Mouse (Mus musculus): ENCODE data around the gene Hoxc4. TPM values are rescaled to one million over a fixed set of nuclear protein-coding genes. Genes with fewer than 3 reads are reported as not detected.
A peak's percentile ranks its signal among the peaks of the same experiment; 100 is the strongest.

The Hoxc4 gene
- polyA plus RNA-seq, 1 experiment from 2014 or later = 1.7 TPM

DNA sequence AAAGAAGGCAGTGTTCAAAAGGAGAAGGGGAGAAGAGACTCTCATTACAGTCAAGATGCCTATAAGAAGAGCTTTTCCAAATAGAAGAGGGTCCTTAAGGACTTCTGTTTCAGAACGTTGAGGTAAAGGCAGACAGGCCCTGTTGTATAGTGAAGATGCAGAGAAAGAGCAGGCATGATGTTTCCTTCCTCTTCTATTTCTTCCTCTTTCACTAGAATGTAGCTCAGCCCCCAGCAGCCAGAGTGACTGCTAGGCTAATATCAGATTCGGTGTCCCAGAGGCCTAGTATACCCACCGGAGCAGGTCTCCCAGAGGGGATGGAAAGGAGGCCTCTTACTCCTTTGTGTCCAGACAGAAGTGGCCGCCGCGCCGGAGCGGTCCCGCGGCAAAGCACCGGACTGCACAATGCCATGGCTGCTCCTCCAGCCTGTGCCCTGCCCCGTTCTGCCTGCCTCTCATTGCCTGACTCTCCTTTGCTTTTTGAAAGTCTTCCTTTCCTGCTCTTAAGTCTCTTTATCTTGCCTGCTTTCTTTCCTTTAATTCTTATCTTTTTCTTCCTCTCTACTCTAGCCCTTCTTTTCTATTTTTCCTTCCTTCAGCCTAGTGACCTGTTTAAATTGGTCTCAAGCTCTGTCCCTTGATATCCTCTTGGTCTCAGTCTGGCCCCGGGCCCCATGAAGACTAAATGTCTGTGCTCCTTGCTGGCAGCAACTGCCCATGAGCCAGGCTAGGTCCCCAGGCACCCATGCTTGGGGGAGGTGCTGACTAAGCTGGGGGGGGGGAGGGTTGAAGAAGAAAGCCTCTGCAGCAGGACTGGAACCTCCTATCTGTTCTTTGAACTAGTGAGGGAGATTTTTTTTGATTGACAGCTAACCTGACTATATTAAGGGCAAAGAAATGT lies 39.9 kb upstream of the Hoxc4 start:
- CTCF ChIA-PET = interaction anchor here (1.3 to 8.2 kb wide), 5 partner anchors 13 to 329 kb away, joined by 4 to 63 read pairs (median 8); partner anchors contain the start of gene Hoxc10
- no peak for ATAC-seq

DNA sequence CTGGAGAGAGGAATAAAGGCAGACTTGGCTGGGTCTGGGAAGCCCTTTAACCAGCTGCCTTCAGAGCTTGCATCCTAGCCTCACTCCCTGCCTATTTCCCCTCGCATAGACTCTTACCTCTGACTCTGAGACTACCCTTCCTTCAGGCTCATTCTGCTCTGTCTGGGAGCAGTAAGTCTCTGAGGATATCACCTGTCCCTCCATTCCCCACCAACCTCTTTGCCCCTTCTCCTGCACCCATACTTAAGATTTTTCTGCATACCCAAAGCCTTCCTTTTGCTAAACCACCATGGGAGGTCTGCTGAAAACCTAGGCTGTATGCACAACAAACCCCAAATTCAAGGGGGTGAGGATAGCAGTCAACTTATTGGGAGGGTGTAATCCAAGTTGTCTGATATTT lies 38.8 kb upstream of the Hoxc4 start:
- in situ Hi-C loops (cut with MboI; ENCODE audit: low pct_unique_long_range_greater_than_20kb) = loop anchor here (10.0 kb wide), 1 partner anchor 335 kb away; the partner anchor contains the start of gene Gpr84
- no peaks in the 10 kb centered on the region for H3K27me3 ChIP-seq
- ChIA-PET POLR2A (interaction anchor here (0.7 to 2.1 kb wide), 3 partner anchors 11 to 27 kb away, joined by 3 to 10 read pairs (median 5); partner anchors contain the start of genes Hoxc10 and Hoxc5), CTCF (interaction anchor here (1.1 to 8.2 kb wide), 6 partner anchors 14 to 349 kb away, joined by 3 to 63 read pairs (median 4); partner anchors contain the start of gene Hoxc10)
- DNase-seq (ENCODE audit: low read depth, low spot score) = no peak
- no peak for TF ChIP-seq CTCF (IDR thresholded peaks at IDR 0.05)
- no peak for ATAC-seq

More for the DNA sequence above, 39.9 kb upstream of the Hoxc4 start:
- in situ Hi-C loops (cut with MboI; ENCODE audit: low pct_unique_long_range_greater_than_20kb) = no loop called here
- DNase-seq (ENCODE audit: low read depth, low spot score) = no peak
- no peaks in the 10 kb centered on the region for H3K27me3 ChIP-seq
- no peak for TF ChIP-seq CTCF (IDR thresholded peaks at IDR 0.05)
- POLR2A ChIA-PET = interaction anchor here (0.7 to 2.1 kb wide), 3 partner anchors 9 to 28 kb away, joined by 3 to 10 read pairs (median 5); partner anchors contain the start of genes Hoxc10 and Hoxc5

DNA sequence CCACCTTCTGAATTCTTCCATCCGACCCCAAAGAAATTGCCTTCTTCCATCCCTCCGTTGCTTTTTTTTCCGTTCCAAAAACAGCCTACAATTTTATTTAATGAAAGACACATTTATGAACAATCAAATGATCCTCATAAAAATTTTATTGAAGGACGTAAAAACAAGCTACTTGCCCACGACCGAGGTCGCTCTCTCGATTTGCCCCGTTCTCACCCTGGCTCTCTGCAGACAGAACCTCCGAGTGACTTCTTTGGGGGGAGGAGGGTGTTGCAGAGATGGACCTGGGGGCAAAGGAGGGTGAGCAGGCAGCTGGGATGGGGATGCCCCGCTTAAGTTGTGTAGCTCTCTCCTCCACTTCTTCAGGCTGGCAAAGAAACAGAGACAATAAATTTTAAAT lies 38.4 kb upstream of the Hoxc4 start:
- ChIA-PET POLR2A (interaction anchor here (2.1 kb wide), 1 partner anchor 14 kb away, joined by 10 read pairs; the partner anchor contains the start of genes Hoxc10 and Hoxc5), CTCF (interaction anchor here (1.1 to 8.2 kb wide), 5 partner anchors 14 to 349 kb away, joined by 3 to 63 read pairs (median 4); partner anchors contain the start of gene Hoxc10)
- H3K27me3 ChIP-seq = no peaks in the 10 kb centered on the region
- no peak for TF ChIP-seq CTCF (IDR thresholded peaks at IDR 0.05)
- ATAC-seq (no peak), DNase-seq (ENCODE audit: low read depth, low spot score) (no peak)
- in situ Hi-C loops (cut with MboI; ENCODE audit: low pct_unique_long_range_greater_than_20kb) = loop anchor here (10.0 kb wide), 1 partner anchor 334 kb away; the partner anchor contains the start of gene Gpr84

DNA sequence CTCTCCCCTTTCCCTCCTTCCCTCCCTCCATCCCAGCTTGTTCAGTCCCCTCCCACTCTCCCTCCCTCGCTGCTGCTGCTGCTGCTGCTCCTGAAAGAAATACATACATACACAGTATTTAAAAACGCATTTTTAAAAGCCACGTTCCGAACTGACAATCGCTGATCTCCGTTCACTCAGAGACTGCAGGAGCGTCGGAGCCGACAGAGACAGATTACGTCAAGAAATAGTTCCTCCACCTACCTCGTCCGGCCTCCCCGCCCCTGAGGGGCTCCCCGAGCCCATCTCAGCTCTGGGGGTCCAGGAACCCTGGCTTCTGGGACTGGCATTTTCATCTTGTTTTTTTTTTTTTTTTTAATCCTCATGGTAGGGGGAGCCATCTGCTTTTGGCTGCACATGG lies 37.8 kb upstream of the Hoxc4 start:
- in situ Hi-C loops (cut with MboI; ENCODE audit: low pct_unique_long_range_greater_than_20kb) = loop anchor here (10.0 kb wide), 1 partner anchor 334 kb away; the partner anchor contains the start of gene Gpr84
- DNase-seq (ENCODE audit: low read depth, low spot score) (no peak), ATAC-seq (no peak)
- H3K27me3 ChIP-seq = no peaks in the 10 kb centered on the region
- no peak for TF ChIP-seq CTCF (IDR thresholded peaks at IDR 0.05)
- CTCF ChIA-PET = interaction anchor here (1.1 to 8.2 kb wide), 4 partner anchors 15 to 348 kb away, joined by 3 to 63 read pairs (median 8); partner anchors contain the start of gene Hoxc10
- POLR2A ChIA-PET = interaction anchor here (2.1 kb wide), 1 partner anchor 14 kb away, joined by 10 read pairs; the partner anchor contains the start of genes Hoxc10 and Hoxc5

DNA sequence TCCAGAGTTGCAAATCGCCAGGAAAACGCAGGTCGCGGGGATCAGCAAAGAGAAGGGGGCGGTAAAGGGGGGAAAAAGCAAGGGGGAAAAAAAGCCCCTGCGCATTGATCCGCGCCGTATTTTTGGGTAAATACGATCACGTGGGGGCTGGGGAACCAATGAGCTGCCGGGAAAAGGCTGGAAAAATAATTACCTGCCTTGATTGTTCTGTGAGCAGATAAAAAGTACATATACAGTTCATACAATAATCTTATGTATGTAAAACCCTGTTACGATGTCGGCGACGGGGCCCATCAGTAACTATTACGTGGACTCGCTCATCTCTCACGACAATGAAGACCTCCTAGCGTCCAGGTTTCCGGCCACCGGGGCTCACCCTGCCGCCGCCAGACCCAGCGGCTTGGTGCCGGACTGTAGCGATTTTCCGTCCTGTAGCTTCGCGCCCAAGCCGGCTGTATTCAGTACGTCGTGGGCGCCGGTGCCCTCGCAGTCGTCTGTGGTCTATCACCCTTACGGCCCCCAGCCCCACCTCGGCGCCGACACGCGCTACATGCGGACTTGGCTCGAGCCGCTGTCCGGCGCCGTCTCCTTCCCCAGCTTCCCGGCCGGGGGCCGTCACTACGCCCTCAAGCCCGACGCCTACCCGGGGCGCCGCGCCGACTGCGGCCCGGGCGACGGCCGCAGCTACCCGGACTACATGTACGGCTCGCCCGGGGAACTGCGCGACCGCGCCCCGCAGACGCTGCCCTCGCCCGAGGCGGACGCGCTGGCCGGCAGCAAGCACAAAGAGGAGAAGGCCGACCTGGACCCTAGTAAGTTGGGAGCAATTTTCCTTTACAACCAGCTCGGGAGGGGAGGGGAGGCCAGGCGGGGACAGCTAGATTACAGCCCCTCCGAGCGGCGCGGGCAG lies 37.1 kb upstream of the Hoxc4 start:
- peak; percentile 28 for ATAC-seq

DNA sequence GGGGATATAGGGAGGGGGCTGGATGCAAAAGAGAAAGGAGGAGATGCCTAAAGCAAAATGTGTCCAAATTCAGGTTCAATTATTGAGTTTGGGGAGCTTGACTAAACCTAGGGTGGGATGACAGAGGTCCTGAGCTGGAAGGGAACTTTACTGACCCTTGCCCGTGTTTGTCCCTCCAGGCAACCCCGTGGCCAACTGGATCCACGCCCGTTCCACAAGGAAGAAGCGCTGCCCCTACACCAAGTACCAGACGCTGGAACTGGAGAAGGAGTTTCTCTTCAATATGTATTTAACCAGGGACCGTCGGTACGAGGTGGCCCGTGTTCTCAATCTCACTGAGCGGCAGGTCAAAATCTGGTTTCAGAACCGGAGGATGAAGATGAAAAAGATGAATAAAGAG lies 35.0 kb upstream of the Hoxc4 start:
- DNase-seq (ENCODE audit: low read depth, low spot score) (no peak), ATAC-seq (no peak)
- no peaks in the 10 kb centered on the region for H3K27me3 ChIP-seq
- POLR2A ChIA-PET = no interaction called here
- no peak for TF ChIP-seq CTCF (IDR thresholded peaks at IDR 0.05)
- in situ Hi-C loops (cut with MboI; ENCODE audit: low pct_unique_long_range_greater_than_20kb) = loop anchor here (10.0 kb wide), 1 partner anchor 331 kb away; the partner anchor contains the start of gene Gpr84
- CTCF ChIA-PET = interaction anchor here (1.2 to 8.2 kb wide), 2 partner anchors 181 to 195 kb away, joined by 5 to 63 read pairs; no protein-coding TSS in a partner anchor

More for the DNA sequence above, 37.1 kb upstream of the Hoxc4 start:
- in situ Hi-C loops (cut with MboI; ENCODE audit: low pct_unique_long_range_greater_than_20kb) = loop anchor here (10.0 kb wide), 1 partner anchor 333 kb away; the partner anchor contains the start of gene Gpr84
- no peaks in the 10 kb centered on the region for H3K27me3 ChIP-seq
- DNase-seq (ENCODE audit: low read depth, low spot score) = no peak
- ChIA-PET POLR2A (interaction anchor here (1.0 kb wide), 1 partner anchor 112 kb away, joined by 3 read pairs; no protein-coding TSS in a partner anchor), CTCF (interaction anchor here (0.9 to 8.2 kb wide), 5 partner anchors 15 to 197 kb away, joined by 3 to 63 read pairs (median 3); partner anchors contain the start of gene Hoxc10)
- no peak for TF ChIP-seq CTCF (IDR thresholded peaks at IDR 0.05)

DNA sequence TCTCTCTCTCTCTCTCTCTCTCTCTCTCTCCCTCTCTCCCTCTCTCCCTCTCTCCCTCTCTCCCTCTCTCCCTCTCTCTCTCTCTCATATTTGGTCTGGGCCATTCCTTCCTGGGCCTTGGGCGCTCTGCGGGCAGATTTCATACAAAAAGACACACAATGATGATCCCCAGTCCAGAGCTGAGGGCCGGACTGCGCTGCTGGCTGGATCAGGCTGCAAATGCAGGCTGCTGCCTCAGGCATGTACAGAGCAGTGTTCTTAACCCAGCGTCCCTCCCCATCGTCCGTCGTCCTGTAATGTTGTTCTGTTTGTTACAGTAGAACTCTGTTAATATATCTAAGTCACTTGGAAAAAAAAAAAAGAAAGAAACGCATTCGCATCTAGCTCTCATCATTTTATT lies 34.2 kb upstream of the Hoxc4 start:
- ChIA-PET CTCF (interaction anchor here (1.1 to 8.2 kb wide), 2 partner anchors 18 to 194 kb away, joined by 3 to 63 read pairs; partner anchors contain the start of genes Hoxc10 and Hoxc5), POLR2A (interaction anchor here (0.6 kb wide), 1 partner anchor 94 kb away, joined by 5 read pairs; no protein-coding TSS in a partner anchor)
- no peaks in the 10 kb centered on the region for H3K27me3 ChIP-seq
- no peak for ATAC-seq
- no peak for TF ChIP-seq CTCF (IDR thresholded peaks at IDR 0.05)
- no peak for DNase-seq (ENCODE audit: low read depth, low spot score)
- in situ Hi-C loops (cut with MboI; ENCODE audit: low pct_unique_long_range_greater_than_20kb) = loop anchor here (10.0 kb wide), 1 partner anchor 330 kb away; the partner anchor contains the start of gene Gpr84

DNA sequence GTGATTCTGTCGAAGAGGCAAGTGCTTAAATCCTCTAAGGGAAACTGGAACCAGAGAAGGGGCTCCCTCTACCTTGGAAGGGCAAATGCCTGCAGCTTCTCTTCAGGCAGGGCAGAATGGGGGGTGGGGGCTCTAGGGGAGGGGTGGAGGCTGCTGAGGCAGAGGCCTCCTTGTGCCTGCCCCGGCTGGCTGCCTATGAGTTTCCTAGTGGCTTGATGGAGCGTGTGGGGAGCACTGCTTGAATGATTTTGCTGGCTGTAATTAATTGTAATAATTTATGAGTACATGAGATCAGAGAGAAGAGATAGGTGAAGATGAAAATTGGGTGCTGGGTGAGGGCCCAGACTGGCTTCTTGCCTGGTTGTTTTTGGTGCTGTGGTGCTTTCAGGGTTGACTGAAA lies 33.8 kb upstream of the Hoxc4 start:
- DNase-seq (ENCODE audit: low read depth, low spot score) (no peak), ATAC-seq (no peak)
- in situ Hi-C loops (cut with MboI; ENCODE audit: low pct_unique_long_range_greater_than_20kb) = loop anchor here (5.0 to 10.0 kb wide), 2 partner anchors 187 to 330 kb away; partner anchors contain the start of gene Gpr84
- CTCF ChIA-PET = interaction anchor here (1.0 to 8.2 kb wide), 4 partner anchors 18 to 194 kb away, joined by 3 to 63 read pairs (median 18); partner anchors contain the start of genes Hoxc10 and Hoxc5
- no peak for TF ChIP-seq CTCF (IDR thresholded peaks at IDR 0.05)
- H3K27me3 ChIP-seq = no peaks in the 10 kb centered on the region
- POLR2A ChIA-PET = interaction anchor here (0.6 kb wide), 1 partner anchor 93 kb away, joined by 5 read pairs; no protein-coding TSS in a partner anchor

Data from Patski (cell line).